Mouse (Mus musculus): Measurements from ENCODE around the gene Rbp2. TPM values are rescaled to one million over a fixed set of nuclear protein-coding genes. Genes with fewer than 3 reads are reported as not detected.

Rbp2 gene
- polyA plus RNA-seq, 1 experiment from 2014 or later, result 0.43 TPM

DNA sequence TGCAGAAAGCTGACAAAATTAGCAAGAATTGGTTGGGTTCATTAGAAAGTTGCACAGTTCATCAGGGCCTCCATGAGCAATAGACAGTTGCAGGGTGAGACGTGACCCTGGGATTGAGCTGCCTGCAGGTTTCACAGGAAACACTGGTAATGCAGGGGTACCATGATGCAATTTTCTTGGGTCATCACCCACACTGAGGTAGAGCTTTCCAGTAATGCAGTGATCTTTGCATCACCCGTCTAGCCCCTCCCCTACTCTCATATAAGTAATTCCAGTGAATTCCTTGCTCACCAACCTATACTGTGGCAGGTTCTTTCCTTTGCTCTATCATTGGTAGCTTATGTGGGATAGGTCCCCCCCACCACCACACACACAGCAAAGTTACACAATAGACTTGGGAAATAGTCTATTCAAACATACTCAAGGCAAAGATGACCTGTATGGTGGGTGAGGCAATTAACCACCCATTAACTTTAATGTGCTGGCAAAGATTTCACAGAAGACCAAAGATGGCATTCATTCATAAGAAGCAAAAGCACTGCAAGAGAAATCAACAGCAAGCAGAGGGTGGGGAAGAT, 5.7 kb upstream of the Rbp2 start:
- no peak for TF ChIP-seq CTCF (IDR thresholded peaks at IDR 0.05; ENCODE audit: low read depth)
- Histone ChIP-seq H3K36me3 (ENCODE audit: insufficient read depth) (no peaks in the 10 kb centered on the region), H3K4me3 (ENCODE audit: low read depth, low read length) (no peak overlapping the region), H3K27me3 (ENCODE audit: insufficient read depth, low read length) (no peaks in the 10 kb centered on the region), H3K4me2 (no peak overlapping the region), H3K9ac (no peak overlapping the region), H3K4me1 (ENCODE audit: insufficient read depth) (no peaks in the 10 kb centered on the region), H3K9me3 (ENCODE audit: low read depth, low read length) (no peaks in the 10 kb centered on the region), H3K27ac (ENCODE audit: low read depth) (no peak overlapping the region)
- ATAC-seq (ENCODE audit: insufficient read depth) (no peak), DNase-seq (no peak)
- WGBS, result 70% methylated on average over 2 of the region's 2 CpGs

DNA sequence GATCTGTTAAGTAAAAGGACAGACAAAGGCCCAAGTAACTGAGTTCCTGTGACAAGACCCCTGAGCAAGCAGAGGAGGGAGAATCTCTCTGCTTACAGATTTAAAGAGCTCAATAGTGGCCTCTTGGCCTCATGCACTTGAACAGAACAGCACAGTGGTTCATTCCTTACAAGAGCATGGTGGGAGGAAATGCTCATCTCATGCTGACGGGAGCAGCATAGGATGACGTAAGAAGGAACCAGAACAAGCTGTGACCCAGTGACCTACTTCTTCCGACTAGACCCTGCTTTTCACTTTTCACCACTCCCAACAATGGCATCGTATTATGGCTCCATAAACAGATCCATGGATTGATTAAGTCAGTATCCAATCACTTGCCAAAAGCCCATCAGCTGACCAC, 3.7 kb upstream of the Rbp2 start:
- no peak overlapping the region for H3K9ac ChIP-seq
- TF ChIP-seq CTCF (IDR thresholded peaks at IDR 0.05; ENCODE audit: low read depth), result no peak
- H3K36me3 ChIP-seq (ENCODE audit: insufficient read depth), result no peaks in the 10 kb centered on the region
- DNase-seq (no peak), ATAC-seq (ENCODE audit: insufficient read depth) (no peak)
- no peaks in the 10 kb centered on the region for H3K4me1 ChIP-seq (ENCODE audit: insufficient read depth)
- no peaks in the 10 kb centered on the region for H3K27me3 ChIP-seq (ENCODE audit: insufficient read depth, low read length)
- H3K9me3 ChIP-seq (ENCODE audit: low read depth, low read length), result no peaks in the 10 kb centered on the region
- 49% methylated on average over 4 of the region's 4 CpGs for WGBS
- no peak overlapping the region for H3K4me3 ChIP-seq (ENCODE audit: low read depth, low read length)
- no peak overlapping the region for H3K27ac ChIP-seq (ENCODE audit: low read depth)
- no peak overlapping the region for H3K4me2 ChIP-seq

DNA sequence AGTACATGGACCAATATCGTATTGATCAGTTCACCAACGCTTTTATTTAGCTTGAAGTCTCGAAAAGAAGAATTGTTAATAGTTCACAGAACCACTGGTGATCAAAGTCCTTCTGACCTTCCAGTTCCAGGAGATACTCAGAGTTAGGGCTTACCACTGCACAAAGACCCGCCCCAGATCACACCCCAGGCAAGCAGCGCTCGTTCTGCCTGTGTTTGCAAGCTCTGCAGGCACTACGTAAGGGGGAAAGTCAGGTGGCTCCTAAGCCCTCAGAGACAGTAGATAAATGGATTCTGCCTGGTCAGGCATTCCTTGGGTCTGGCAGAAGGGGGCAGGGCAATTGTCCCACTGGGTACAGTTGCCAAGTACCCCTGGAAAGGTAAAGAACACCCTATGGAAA, 895 bp upstream of the Rbp2 start:
- Histone ChIP-seq H3K9me3 (ENCODE audit: low read depth, low read length) (no peaks in the 10 kb centered on the region), H3K4me1 (ENCODE audit: insufficient read depth) (0 out of 2 replicates have a peak, but pooled peaks cover 3% of the 10 kb centered on the region), H3K4me2 (no peak overlapping the region), H3K27me3 (ENCODE audit: insufficient read depth, low read length) (no peaks in the 10 kb centered on the region), H3K4me3 (ENCODE audit: low read depth, low read length) (no peak overlapping the region), H3K27ac (ENCODE audit: low read depth) (no peak overlapping the region), H3K36me3 (ENCODE audit: insufficient read depth) (no peaks in the 10 kb centered on the region), H3K9ac (no peak overlapping the region)
- ATAC-seq (ENCODE audit: insufficient read depth), result no peak
- WGBS, result 76% methylated on average over 7 of the region's 7 CpGs
- no peak for DNase-seq
- TF ChIP-seq CTCF (IDR thresholded peaks at IDR 0.05; ENCODE audit: low read depth), result no peak

DNA sequence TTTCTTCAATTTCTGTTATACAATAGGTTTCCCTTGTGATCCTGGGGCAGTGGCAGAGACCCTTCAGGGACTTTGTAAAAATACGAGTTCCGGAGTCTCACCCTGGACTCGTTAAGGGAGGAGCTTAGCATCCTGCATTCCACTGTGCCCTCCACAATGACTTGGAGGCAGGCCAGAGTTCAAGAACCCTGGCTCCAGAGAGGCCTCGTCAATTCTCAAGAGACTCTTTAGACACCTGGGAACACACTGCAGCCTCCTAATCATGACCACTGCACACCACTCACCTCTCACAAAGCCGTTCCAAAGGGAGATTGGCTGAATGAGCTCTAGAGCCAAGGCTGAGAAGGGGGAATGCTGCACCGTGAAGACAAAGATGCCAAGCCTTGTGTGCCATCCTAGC, 1.4 kb downstream of the Rbp2 start:
- Histone ChIP-seq H3K27me3 (ENCODE audit: insufficient read depth, low read length) (no peaks in the 10 kb centered on the region), H3K36me3 (ENCODE audit: insufficient read depth) (no peaks in the 10 kb centered on the region), H3K27ac (ENCODE audit: low read depth) (no peak overlapping the region), H3K4me1 (ENCODE audit: insufficient read depth) (0 out of 2 replicates have a peak, but pooled peaks cover 3% of the 10 kb centered on the region), H3K9me3 (ENCODE audit: low read depth, low read length) (no peaks in the 10 kb centered on the region), H3K9ac (no peak overlapping the region), H3K4me3 (ENCODE audit: low read depth, low read length) (no peak overlapping the region), H3K4me2 (no peak overlapping the region)
- TF ChIP-seq CTCF (IDR thresholded peaks at IDR 0.05; ENCODE audit: low read depth), result no peak
- DNase-seq, result peak; percentile 76
- peak; percentile 85 for ATAC-seq (ENCODE audit: insufficient read depth)
- WGBS, result 43% methylated on average over 6 of the region's 6 CpGs

DNA sequence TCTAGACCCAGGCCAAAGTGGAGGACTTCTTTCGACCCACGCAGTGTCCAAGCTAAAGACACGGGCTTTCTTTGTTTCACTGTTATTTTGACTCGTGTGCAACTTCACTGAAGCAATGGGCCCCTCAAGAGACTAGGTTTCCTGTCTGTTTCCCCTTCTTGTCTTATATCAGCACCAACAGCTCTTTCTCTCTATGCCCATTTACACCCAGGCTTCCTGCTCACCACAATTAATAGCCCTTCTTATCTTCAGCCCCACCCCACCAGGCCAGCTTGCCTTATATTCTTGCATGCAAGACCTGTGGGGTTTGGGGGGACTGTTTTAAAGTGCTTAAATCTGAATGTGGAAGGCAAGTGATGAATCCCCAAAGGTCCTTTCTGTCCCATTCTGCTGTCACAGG, 3.6 kb downstream of the Rbp2 start:
- H3K36me3 ChIP-seq (ENCODE audit: insufficient read depth), result no peaks in the 10 kb centered on the region

DNA sequence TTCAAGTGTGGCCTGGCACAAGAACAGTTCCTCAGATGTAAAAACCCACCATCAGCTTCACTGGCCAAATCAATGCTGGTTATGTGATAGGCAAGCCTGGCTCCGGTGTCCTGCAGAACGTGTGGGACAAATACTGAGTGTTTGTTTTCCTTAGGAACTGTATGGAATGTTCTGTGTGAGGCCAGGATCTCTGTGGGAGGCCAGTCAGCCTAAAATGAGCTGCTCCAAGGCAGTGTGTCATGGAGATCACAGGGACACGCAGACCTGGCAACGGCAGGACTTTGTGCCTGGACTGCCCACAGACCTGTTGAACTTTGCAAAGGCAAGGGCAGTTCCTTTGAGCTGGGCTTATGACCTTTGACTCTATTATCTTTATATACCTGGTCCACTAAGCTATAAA, 4.2 kb downstream of the Rbp2 start:
- Histone ChIP-seq H3K27ac (ENCODE audit: low read depth) (no peak overlapping the region), H3K36me3 (ENCODE audit: insufficient read depth) (no peaks in the 10 kb centered on the region), H3K4me2 (no peak overlapping the region), H3K9ac (no peak overlapping the region), H3K4me3 (ENCODE audit: low read depth, low read length) (no peak overlapping the region), H3K4me1 (ENCODE audit: insufficient read depth) (0 out of 2 replicates have a peak, but pooled peaks cover 3% of the 10 kb centered on the region), H3K9me3 (ENCODE audit: low read depth, low read length) (no peaks in the 10 kb centered on the region), H3K27me3 (ENCODE audit: insufficient read depth, low read length) (no peaks in the 10 kb centered on the region)
- no peak for TF ChIP-seq CTCF (IDR thresholded peaks at IDR 0.05; ENCODE audit: low read depth)
- peak; percentile 29; the same call in 1 of the 2 replicates for ATAC-seq (ENCODE audit: insufficient read depth)
- 14% methylated on average over 4 of the region's 4 CpGs for WGBS
- peak; percentile 30 for DNase-seq

More for the DNA sequence above, 3.6 kb downstream of the Rbp2 start:
- no peak for TF ChIP-seq CTCF (IDR thresholded peaks at IDR 0.05; ENCODE audit: low read depth)
- DNase-seq (no peak), ATAC-seq (ENCODE audit: insufficient read depth) (no peak)
- Histone ChIP-seq H3K27me3 (ENCODE audit: insufficient read depth, low read length) (no peaks in the 10 kb centered on the region), H3K4me3 (ENCODE audit: low read depth, low read length) (no peak overlapping the region), H3K27ac (ENCODE audit: low read depth) (no peak overlapping the region), H3K4me1 (ENCODE audit: insufficient read depth) (0 out of 2 replicates have a peak, but pooled peaks cover 3% of the 10 kb centered on the region), H3K9me3 (ENCODE audit: low read depth, low read length) (no peaks in the 10 kb centered on the region), H3K4me2 (no peak overlapping the region), H3K9ac (no peak overlapping the region)
- WGBS, result 68% methylated on average over 4 of the region's 4 CpGs

DNA sequence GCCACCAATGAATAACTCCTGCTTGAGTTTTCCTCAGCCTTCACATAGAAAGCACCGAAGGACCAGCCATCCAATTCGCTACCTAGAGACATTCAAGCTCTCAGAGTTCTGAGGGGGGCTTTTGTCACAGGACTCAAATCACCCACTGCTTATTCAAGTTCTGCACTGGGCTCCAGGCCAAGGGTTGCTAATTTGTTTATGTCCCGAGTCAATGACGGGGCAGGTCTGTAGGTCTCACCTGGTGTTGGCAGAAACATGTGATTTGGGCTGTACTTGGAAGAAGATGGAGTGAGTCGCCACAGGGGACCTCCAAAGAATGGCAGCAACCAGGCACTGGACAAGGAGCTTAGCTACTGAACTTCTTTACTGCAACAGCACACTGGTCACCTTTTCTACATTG, 5.2 kb downstream of the Rbp2 start:
- ATAC-seq (ENCODE audit: insufficient read depth) (no peak), DNase-seq (no peak)
- no peak overlapping the region for H3K4me2 ChIP-seq
- H3K4me3 ChIP-seq (ENCODE audit: low read depth, low read length), result no peak overlapping the region
- TF ChIP-seq CTCF (IDR thresholded peaks at IDR 0.05; ENCODE audit: low read depth), result no peak
- H3K4me1 ChIP-seq (ENCODE audit: insufficient read depth), result 0 out of 2 replicates have a peak, but pooled peaks cover 3% of the 10 kb centered on the region
- no peaks in the 10 kb centered on the region for H3K9me3 ChIP-seq (ENCODE audit: low read depth, low read length)
- no peaks in the 10 kb centered on the region for H3K27me3 ChIP-seq (ENCODE audit: insufficient read depth, low read length)
- 77% methylated on average over 5 of the region's 5 CpGs for WGBS
- H3K36me3 ChIP-seq (ENCODE audit: insufficient read depth), result no peaks in the 10 kb centered on the region
- no peak overlapping the region for H3K9ac ChIP-seq
- H3K27ac ChIP-seq (ENCODE audit: low read depth), result no peak overlapping the region

Data from lung, embryonic 14.5 days (tissue).